Mouse (Mus musculus) thymus, postnatal 25 days (tissue): ENCODE results near the gene Rab33b.
"Not testable (repeated sequence)": the region's sequence is repeated elsewhere in the genome, so short reads cannot be mapped to it uniquely, and the experiment has no call there.

Experiments
- DNase-seq: peaks from one replicate; pipeline ENCODE4 v3.0.0; 2022

Gene Rab33b

GRCm38 (mm10) chr3:51483741-51484359, at the start of gene Rab33b:
TSS of gene Rab33b (plus strand) at chr3:51483920.
- DNase-seq, result peak; percentile 97

- DNase-seq, result not testable (repeated sequence)
Measured at GRCm38 (mm10) chr3:51434364-51434763, 49.4 kb upstream of the Rab33b start.

DNA sequence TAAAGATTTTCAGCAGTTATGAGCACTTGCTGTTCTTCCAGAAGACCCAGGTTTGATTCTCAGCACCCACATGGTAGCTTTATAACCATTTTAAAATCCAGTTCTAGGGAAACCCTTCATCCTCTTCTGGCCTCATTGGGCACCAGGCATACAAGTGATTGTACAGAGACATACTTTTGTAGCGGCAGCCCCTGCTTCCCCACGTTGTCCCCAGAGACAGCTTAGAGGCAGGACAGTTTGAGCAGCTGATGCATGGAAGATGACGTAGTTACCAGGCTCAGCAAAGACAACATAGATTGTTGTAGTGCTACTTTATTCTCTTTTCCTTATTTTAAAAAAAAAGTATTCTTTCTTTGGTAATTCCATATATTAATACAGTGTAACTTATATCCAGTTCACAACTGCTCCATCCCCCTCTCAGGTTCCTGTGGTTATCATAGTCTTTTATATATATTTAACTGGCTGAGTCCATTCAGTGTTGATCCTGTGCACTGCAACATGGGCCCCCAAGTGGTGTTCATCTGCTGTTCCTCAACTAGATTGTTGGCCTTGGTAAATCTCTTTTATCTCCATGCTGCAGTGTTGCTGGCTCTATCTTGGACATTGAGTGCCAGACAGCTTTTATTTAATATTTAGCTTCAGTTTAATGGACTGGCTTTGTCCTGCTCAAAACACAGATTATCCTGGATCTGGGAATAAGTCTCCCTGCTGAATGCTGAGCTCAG, 48.7 kb upstream of the Rab33b start:
- no peak for DNase-seq

GRCm38 (mm10) chr3:51468530-51468929, 15.2 kb upstream of the Rab33b start:
- DNase-seq, result no peak

DNA sequence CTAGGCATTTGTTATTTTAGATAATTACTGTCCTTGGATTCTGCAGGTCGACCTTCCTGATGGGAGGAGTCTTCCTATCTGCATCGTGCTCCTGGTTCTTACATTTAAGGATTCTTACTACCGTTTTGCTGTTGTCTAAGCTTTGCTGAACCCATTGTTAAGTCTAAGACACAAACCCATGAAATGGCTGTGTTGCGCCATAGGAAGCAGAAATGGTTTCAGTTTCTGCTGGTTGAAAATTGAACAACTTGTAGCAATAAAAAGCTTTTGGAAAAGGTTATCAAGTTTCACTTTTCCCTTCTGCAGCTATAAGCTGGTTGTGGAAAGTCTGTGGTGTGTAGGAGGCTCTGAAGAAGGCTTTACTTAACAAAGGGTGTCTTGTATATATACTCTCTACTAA, 8.0 kb upstream of the Rab33b start:
- DNase-seq, result no peak

GRCm38 (mm10) chr3:51479893-51480292, 3.8 kb upstream of the Rab33b start:
- no peak for DNase-seq

DNA sequence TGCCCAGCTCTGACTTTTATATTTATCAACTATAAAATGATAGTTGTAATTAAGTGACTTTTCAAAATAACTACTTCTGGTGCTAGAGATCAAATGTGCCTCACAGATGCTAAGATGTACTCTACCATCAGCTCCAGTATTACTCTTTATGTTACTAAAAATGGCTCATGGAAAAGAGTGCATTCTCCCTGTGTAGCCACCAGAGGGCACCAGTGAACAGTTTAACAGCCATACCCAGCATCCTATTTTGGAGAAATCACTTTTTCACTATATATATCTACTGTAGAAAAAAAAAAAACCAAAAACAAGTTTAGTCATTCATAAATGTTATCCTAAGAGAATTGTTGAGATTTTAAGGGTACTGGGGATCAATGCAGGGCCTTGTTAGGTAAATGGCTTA, 2.7 kb upstream of the Rab33b start:
- peak; percentile 54 for DNase-seq

DNA sequence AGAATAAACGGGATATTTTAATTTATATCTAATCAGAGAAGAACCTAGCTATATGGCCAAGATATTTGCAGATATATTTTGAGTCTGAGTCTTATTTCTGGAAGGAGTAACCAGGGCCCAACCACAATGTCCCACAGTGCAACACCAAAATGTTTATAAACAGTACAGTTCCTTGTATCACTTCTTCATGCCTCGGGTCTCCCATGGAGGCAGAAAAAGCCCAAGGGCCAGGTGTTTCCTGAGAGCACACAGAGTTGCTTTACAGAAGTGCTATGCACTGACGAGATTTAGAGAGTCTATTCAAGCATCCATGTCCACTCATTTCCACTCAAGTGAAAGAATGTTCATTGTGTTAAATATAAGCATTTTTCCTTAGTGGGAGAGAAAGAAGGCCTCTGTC, 1.8 kb upstream of the Rab33b start:
- no peak for DNase-seq

DNA sequence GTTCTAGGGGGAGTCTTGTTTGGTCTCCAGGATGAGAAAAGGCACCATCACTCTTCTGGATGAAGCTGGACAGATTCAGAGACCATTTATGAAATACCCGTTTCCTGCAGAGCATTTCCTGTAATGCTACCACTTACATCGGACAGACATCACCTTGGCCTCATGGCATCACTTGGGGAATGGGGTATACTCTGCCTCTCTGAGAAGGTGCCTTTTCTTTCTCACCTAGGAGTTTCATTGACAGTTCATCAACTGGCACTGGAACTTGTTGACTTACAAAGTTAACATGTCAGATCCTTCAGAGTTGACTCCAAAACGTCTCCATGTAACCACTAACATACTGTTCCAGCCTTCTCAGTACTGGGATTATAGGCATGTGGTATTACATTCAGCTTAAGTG, 939 bp upstream of the Rab33b start:
- DNase-seq, result no peak

DNA sequence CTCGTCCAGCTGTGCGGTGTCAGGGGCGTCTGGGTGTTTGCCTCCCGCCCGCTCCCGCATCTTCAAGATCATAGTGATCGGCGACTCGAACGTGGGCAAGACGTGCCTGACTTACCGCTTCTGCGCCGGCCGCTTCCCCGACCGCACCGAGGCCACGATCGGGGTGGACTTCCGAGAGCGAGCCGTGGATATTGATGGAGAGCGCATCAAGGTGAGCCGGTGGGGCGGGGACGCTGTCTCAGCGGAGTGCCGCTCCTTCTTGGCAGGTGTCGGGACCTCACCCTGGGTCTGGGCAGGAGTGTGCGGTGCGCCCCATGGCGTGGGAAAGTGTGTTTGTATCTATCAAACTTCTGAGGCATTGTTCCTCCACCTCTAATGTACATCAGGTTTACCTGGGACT, 650 bp downstream of the Rab33b start:
- no peak for DNase-seq

DNA sequence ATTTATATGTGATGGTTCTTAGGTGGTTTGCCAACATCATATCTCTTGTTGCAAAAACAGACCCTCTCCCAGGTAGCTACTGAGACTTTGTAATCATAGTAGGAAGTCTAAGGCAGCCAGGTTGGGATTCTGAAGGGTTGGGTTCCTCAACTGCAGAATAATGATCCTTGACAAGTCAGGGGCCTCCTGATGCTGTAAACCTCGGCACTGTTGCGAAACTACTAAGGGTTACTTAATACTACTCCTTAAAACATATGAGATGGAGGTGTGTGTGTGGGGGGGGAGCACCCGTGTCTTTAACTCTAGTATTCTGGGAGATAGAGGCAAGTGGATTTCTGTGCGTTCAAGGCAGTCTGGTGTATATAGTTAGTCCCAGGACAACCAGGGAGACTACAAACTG, 1.6 kb downstream of the Rab33b start:
- no peak for DNase-seq

DNA sequence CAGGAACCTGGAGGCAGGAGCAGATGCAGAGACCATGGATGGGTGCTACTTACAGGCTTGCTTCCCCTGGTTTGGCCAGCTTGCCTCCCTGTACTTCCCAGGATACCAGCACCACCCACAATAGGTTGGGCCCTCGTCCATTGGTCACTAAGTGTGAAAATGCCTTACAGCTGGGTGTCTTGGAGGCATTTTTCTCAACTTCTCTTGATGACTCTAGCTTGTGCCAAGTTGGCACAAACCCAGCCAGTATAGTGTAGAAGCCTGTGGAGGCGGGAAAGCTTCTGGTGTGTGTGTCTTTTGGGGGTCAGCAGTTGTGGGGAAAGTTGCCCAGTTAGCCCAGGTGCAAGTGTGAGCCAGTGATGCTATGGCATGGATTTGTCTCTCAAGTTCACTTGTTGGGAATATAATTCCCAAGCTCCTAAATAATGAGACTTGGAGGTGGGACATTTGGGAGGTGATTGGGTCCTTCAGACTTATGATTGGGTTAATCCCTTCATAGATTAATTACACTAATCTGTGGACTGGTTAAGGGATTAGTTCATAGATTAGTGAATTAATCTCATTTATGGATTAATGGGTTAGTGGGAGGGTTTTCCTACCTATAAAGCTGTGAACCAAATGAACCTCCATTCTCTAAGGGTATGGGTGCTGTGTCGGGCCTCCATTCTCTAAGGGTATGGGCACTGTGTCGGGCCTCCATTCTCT, 2.9 kb downstream of the Rab33b start:
- DNase-seq, result no peak

DNA sequence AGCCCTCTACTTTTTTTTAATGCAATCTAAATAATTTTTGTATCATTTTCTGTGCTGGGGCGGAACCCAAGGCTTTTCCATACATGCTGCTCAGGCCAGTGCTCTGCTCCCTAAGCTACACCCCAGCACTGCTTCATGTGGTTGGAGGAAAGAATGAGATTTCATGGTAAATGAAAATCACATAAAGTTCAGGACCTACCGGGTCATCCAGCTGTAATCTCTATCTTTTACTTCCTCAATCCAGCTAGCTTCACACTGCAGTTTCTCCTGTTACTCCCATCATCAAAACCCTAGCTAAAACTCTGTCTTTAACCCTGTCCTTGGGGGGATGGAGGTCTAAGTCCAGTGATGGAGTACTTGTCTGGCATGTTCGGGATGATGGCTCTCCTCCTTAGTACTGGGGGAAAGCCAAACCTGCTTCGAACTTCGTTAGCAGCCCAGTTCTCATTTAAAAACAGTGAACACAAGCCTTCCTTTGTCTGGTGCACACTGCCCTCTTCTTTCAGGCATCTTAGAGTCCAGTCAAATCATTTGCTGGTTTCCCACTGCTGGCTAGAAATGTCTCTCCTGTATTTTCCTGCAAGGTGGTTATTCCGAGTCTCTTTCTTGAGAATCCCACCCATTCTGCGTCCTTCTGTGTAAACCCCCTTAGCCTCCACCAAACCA, 6.5 kb downstream of the Rab33b start:
- DNase-seq, result no peak

DNA sequence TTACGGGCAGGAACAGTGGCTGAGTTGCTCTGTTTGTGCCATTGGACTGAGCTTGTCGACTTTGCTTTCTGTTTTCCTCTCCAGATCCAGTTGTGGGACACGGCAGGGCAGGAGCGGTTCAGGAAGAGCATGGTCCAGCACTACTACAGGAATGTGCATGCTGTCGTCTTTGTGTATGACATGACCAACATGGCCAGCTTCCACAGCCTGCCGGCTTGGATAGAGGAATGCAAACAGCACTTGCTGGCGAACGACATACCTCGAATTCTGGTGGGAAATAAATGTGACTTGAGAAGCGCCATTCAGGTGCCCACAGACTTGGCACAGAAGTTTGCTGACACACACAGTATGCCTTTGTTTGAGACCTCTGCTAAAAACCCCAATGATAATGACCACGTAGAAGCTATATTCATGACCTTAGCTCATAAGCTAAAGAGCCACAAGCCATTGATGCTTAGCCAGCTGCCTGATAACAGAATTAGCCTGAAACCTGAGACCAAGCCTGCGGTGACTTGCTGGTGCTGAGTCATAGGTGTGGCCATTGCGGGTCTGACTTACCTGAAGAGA, 9.6 kb downstream of the Rab33b start:
- no peak for DNase-seq

GRCm38 (mm10) chr3:51494466-51494865, 10.7 kb downstream of the Rab33b start:
- no peak for DNase-seq

GRCm38 (mm10) chr3:51495646-51496045, 11.9 kb downstream of the Rab33b start:
- DNase-seq, result peak; percentile 28

- no peak for DNase-seq
Measured at GRCm38 (mm10) chr3:51497978-51498377, 14.3 kb downstream of the Rab33b start.

DNA sequence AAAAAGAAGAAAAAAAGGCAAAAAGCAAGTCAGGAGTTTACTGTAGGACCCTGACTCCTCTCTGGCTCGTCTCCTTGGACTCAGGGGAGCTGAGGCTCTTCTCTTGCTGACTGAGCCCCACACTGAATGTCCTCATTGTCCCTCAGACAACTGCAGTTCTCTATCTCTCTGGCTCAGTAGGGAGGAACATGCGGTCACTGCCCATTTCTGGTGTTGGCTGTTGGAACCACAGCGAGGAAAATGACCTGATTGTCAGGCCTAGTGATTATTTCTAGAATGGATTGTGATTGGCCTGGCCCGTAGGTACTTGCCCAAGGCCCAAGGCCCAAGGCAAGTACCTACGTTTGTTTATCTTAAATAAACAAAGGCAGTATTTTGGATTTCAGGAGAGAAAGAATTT, 14.9 kb downstream of the Rab33b start:
- no peak for DNase-seq

DNA sequence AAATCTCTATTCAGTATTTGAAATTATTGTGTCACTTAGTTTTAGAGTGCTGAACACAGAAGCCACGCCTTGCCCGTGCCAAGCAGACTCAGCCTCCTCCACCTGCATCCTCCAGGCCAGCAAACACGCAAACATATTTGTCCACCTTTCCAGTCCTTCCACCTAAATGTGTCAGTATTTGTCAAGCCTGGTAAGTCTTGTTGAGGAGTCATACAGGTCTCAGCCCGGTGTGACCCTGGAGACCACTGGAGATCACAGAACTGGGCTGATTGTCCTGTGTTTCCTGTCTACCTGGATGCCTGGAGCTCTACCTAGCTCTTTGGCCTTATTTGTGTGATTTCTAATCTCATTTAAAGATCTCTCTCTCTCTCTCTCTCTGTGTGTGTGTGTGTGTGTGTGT, 16.2 kb downstream of the Rab33b start:
- DNase-seq, result no peak

- DNase-seq, result no peak
Measured at GRCm38 (mm10) chr3:51504385-51504952, 20.7 kb downstream of the Rab33b start.

DNA sequence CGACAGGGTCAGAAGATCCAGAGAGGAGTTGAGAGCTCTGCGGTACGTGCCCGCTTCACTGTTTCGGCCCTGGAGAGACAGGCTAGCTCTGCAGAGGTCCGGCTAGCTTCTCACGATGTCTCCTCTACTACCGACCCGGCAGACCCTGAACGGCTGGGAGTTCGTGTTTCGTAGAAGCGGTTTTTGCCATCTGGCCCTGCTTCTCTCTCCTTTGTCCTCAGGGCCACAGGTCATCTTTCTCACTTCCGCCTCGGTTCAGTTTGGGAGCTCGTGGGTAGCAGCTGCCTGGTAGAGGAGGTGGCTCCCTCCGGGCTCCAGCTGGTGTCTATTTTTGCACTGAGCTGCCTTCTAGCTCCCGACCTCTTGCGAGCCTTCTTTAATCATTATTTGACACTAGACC, 21.7 kb downstream of the Rab33b start:
- no peak for DNase-seq

DNA sequence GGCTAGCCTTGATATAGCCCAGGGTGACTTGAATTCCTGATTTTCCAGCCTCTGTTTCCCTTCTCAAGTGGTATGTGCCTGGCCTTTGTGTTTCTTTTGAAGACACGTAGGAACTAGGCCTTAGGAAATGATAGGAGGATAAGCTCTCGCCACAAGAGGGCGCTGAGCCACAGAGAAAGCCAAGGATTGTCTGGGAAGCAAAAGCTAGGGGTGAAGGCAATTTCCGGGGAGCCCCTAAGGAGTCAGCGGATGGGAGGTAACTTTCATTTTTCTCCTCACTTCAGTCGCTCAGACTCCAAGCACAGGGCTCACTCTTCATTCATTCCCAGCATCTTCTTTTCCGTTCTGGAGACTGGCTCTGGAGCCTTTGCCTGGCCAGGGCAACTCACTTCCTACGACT, 27.2 kb downstream of the Rab33b start:
- peak; percentile 85 for DNase-seq

DNA sequence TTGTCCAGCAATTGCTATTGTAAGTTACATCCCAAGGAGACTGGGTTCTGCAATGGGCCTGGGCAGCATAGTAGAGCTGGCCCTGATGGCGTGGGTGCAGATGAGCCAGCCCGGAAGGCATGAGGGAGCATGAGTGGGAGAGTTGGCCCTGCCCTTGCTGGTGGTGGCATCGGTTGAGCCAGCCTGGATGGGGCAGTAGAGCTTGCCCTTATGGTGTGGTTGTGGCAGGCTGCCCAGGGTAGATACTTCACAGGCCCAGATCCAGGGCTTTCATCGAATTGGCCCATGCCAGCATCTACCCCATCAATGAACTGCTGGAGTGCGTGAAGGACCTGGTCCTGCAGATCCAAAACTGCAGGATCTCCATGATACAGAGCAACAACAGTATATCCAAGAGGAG, 28.3 kb downstream of the Rab33b start:
- DNase-seq, result no peak
